Mouse (Mus musculus) MEL (cell line): ENCODE measurements around the gene Phykpl.

Experiments used
- CTCF ChIP-seq, 3 experiments: IDR thresholded peaks in 2 of 3; conservative IDR thresholded peaks in 1 of 3; 2 replicates each; pipeline ENCODE4 v1.5.1; 2011 to 2012; ENCODE audit warnings: low read length in 3 of 3, low read depth in 2 of 3, mild to moderate bottlenecking in 2 of 3, improper control_type of control experiment in 1 of 3, inconsistent platforms in 1 of 3, mixed read lengths in 1 of 3, moderate library complexity in 1 of 3; ENCODE audit not compliant: control insufficient read depth in 1 of 3, insufficient read depth in 1 of 3, poor library complexity in 1 of 3, severe bottlenecking in 1 of 3
- ELF1 ChIP-seq: IDR thresholded peaks from 2 replicates; pipeline ENCODE4 v1.6.1; 2014; ENCODE audit warnings: low read depth, mild to moderate bottlenecking, inconsistent platforms, low read length, improper control_type of control experiment, moderate library complexity
- EP300 ChIP-seq, 2 experiments: IDR thresholded peaks; 2 replicates each; pipeline ENCODE4 v1.6.1; 2011; ENCODE audit warnings: improper control_type of control experiment in 2 of 2, low read length in 2 of 2, low read depth in 1 of 2, mild to moderate bottlenecking in 1 of 2
- MAX ChIP-seq: IDR thresholded peaks from 2 replicates; pipeline ENCODE4 v1.6.1; 2011; ENCODE audit warnings: low read length, improper control_type of control experiment
- POLR2A ChIP-seq, 2 experiments: IDR thresholded peaks; 2 replicates each; pipeline ENCODE4 v1.6.1; 2011 to 2012; ENCODE audit warnings: low read length in 2 of 2, mild to moderate bottlenecking in 2 of 2, control low read depth in 1 of 2, improper control_type of control experiment in 1 of 2, low read depth in 1 of 2, moderate library complexity in 1 of 2; ENCODE audit not compliant: control insufficient read depth in 1 of 2, insufficient read depth in 1 of 2, poor library complexity in 1 of 2
- UBTF ChIP-seq: IDR thresholded peaks from 2 replicates; pipeline ENCODE4 v1.6.1; 2012; ENCODE audit warnings: low read depth, mild to moderate bottlenecking, inconsistent platforms, low read length, improper control_type of control experiment, moderate library complexity, borderline replicate concordance; ENCODE audit not compliant: insufficient read depth

- TF ChIP-seq CTCF (IDR thresholded peaks at IDR 0.05 in 2 of 3, conservative IDR thresholded peaks at IDR 0.05 in 1 of 3; ENCODE audit: control insufficient read depth in 1 of 3, insufficient read depth in 1 of 3, low read depth in 2 of 3, low read length in 3 of 3, poor library complexity in 1 of 3, severe bottlenecking in 1 of 3), result no peak
- no peak for TF ChIP-seq UBTF
- no peak for TF ChIP-seq EP300 (IDR thresholded peaks at IDR 0.05; ENCODE audit: low read depth in 1 of 2, low read length in 2 of 2)
- no peak; a peak in 1 of 4 replicates for TF ChIP-seq POLR2A (IDR thresholded peaks at IDR 0.05; ENCODE audit: control insufficient read depth in 1 of 2, insufficient read depth in 1 of 2, low read depth in 1 of 2, low read length in 2 of 2, poor library complexity in 1 of 2)
- TF ChIP-seq ELF1, result no peak
- TF ChIP-seq MAX, result no peak
These were observed 5.4 kb downstream of the Phykpl start for GRCm38 (mm10) chr11:51590002-51590401.
